Mouse (Mus musculus) heart, postnatal 0 days (tissue): ENCODE measurements around the gene Zfyve27. TPM values are rescaled to one million over a fixed set of nuclear protein-coding genes. Genes with fewer than 3 reads are reported as not detected.

Source experiments
- ATAC-seq: fragments of 200-750 bp; cut with Nextera tagmentation; 2 replicates; pipeline ENCODE4 v1.8.0; 2017; ENCODE audit warnings: low read depth, moderate number of reproducible peaks, moderate library complexity; ENCODE audit not compliant: insufficient read depth
- DNase-seq: peaks from one replicate; pipeline ENCODE4 v3.0.0-alpha.2; 2016; ENCODE audit warnings: low spot score
- H3K27ac ChIP-seq: fragments of 300-500 bp; sonication (generic); 2 replicates; pipeline ENCODE4 v1.5.1; 2014; ENCODE audit warnings: low read depth, mild to moderate bottlenecking
- H3K27me3 ChIP-seq: fragments of 300-500 bp; sonication (generic); 2 replicates; pipeline ENCODE4 v1.6.1; 2014; ENCODE audit warnings: low read length, mixed read lengths; ENCODE audit not compliant: control insufficient read depth, insufficient read depth
- H3K36me3 ChIP-seq: fragments of 300-500 bp; sonication (generic); replicated peaks from 2 replicates; pipeline ENCODE4 v1.6.1; 2014; ENCODE audit warnings: low read length, mixed read lengths; ENCODE audit not compliant: control insufficient read depth, insufficient read depth
- H3K4me1 ChIP-seq: fragments of 300-500 bp; sonication (generic); 2 replicates; pipeline ENCODE4 v1.6.1; 2014; ENCODE audit warnings: antibody characterized with exemption; ENCODE audit not compliant: control insufficient read depth, insufficient read depth
- H3K4me2 ChIP-seq: fragments of 300-500 bp; sonication (generic); 2 replicates; pipeline ENCODE4 v1.6.1; 2014; ENCODE audit warnings: low read depth, mild to moderate bottlenecking, low read length, moderate library complexity
- H3K4me3 ChIP-seq: fragments of 300-500 bp; sonication (generic); 2 replicates; pipeline ENCODE4 v1.5.1; 2014; ENCODE audit warnings: low read depth, low read length
- H3K9ac ChIP-seq: fragments of 300-500 bp; sonication (generic); replicated peaks from 2 replicates; pipeline ENCODE4 v1.6.1; 2014; ENCODE audit warnings: low read depth, low read length, mixed read lengths
- H3K9me3 ChIP-seq: fragments of 300-500 bp; sonication (generic); replicated peaks from 2 replicates; pipeline ENCODE4 v1.6.1; 2016; ENCODE audit warnings: low read length; ENCODE audit not compliant: control insufficient read depth
- CTCF ChIP-seq: IDR thresholded peaks from 2 replicates; pipeline ENCODE4 v1.5.1; 2016; ENCODE audit warnings: antibody characterized with exemption, control low read depth, low read depth
- EP300 ChIP-seq: IDR thresholded peaks from 2 replicates; pipeline ENCODE4 v1.6.1; 2016; ENCODE audit warnings: antibody characterized with exemption, low read depth
- WGBS: fragments of 180-500 bp; shearing (Covaris S2); extraction: QIAGEN DNeasy Blood & Tissue Kit; methylation state at CpG from one replicate; pipeline ENCODE4 v1.1.7; 2014; 5-methylcytosine and 5-hydroxymethylcytosine counted together
- polyA plus RNA-seq: library from polyadenylated mRNA; unstranded; fragments of >200 nt; fragmentation: Nextera tagmentation; extraction: Ambion mirVana; gene quantifications from 2 replicates; pipeline ENCODE4 v1.2.1, GENCODE M21; 2015
- total RNA-seq: library from RNA; depleted of rRNA; stranded (reverse); fragments of >200 nt; gene quantifications from 2 replicates; pipeline ENCODE4 v1.2.3, GENCODE M21; 2014; ENCODE audit warnings: low replicate concordance

Gene Zfyve27
- total and polyA plus RNA-seq, 2 experiments from 2014 or later: 18.3 to 27.2 TPM

DNA sequence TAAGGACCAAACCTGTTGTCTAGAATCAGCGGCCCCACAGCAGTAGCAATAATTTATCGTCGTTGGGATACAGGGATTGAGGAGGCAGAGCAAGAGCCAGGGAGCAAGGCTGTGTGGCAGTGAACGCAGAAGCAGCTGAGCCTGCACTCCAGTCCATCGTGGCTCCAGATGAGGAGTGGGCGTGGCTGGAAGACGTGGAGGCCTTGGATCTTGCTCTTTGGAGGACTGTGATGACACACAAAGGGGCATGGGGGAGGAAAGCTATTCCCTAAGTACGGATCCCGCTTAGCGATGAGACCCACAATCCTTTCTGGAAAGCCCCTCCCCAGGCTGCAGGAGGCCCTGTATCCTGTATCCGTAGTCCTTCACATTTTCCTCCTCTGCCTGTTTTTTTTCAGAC lies 34.3 kb downstream of the Zfyve27 start:
- 46% methylated on average over 11 of the region's 11 CpGs for WGBS
- H3K4me2 ChIP-seq: no peak overlapping the region
- H3K9ac ChIP-seq: no peak overlapping the region
- peaks cover 52% of the 10 kb centered on the region for H3K27me3 ChIP-seq
- no peaks in the 10 kb centered on the region for H3K9me3 ChIP-seq
- TF ChIP-seq EP300: no peak
- no peak for TF ChIP-seq CTCF
- DNase-seq (no peak), ATAC-seq (no peak)
- no peak overlapping the region for H3K27ac ChIP-seq
- no peak overlapping the region for H3K4me3 ChIP-seq
- H3K4me1 ChIP-seq: peaks cover 4% of the 10 kb centered on the region
- H3K36me3 ChIP-seq: no peaks in the 10 kb centered on the region

DNA sequence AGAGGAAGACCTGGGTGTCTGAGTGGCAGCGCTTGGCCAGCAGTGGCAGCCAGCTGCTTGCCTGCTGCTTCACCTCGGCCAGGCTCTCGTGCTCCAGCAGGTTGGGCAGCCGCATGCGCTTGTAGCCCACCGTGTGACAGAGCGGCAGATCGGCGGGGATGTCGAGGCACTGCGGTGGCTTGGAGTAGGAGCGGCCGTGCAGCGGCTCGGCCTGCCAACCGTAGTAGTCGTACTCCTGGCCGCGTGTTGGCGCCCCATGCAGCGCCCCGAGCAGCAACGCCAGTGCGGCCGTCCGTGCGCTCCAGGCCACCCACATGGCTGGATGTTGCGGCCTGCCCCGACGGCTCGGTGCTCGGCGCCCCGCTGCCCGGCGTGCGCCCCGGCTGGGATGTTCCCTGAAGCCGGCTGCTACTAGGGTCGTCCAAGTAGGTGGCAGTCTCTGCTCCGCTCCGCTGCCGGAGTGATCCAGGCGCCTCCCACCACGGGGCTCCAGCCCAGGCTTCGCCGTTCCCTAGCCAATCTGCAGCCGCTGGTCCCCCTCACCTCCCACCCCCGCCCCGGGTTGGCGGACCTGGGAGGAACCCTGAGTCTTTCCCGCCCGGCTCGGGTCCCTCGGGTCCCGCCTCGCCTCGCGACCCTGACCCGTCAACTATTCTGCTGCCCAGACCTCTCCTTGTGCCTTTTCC lies 38.1 kb downstream of the Zfyve27 start, which contains the start of gene Sfrp5:
Gene Sfrp5 (minus strand): TSS at position 557 of the 686 bp plus-strand sequence.
- no peak for TF ChIP-seq CTCF
- no peak for TF ChIP-seq EP300
- DNase-seq (no peak), ATAC-seq (peak; percentile 37; the same call in 1 of the 2 replicates)
- H3K36me3 ChIP-seq: no peaks in the 10 kb centered on the region
- no peak within 1 kb of the TSS for H3K9ac ChIP-seq
- H3K27ac ChIP-seq: no peak within 1 kb of the TSS
- WGBS: under 1% methylated on average over 58 of the region's 60 CpGs
- H3K4me1 ChIP-seq: peaks cover 4% of the 10 kb centered on the region
- peaks cover 69% of the 10 kb centered on the region for H3K27me3 ChIP-seq
- no peaks in the 10 kb centered on the region for H3K9me3 ChIP-seq
- peak within 1 kb of the TSS; percentile 44 for H3K4me2 ChIP-seq
- peak within 1 kb of the TSS; percentile 19 for H3K4me3 ChIP-seq

DNA sequence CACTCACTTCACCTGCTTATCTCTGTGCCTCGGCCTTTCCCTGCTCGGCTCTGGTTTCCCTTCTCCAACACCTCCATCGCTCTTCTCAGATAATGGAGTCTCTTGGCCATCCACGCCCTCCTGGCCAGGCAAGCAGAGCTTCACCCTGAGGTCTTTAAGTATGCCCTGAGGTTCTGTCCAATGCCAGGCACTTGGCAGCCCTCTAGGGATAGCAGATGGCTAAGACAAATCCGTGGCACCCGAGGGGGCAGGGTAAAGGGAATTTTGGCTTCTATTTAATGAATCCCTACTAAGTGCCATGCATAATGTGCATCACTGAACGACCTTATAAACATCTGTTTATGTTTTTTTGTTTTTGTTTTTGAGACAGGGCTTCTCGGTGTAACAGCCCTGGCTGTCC lies 38.7 kb downstream of the Zfyve27 start:
- H3K4me1 ChIP-seq: peaks cover 4% of the 10 kb centered on the region
- no peak for ATAC-seq
- H3K9ac ChIP-seq: no peak overlapping the region
- TF ChIP-seq EP300 (no peak), CTCF (no peak)
- peaks cover 69% of the 10 kb centered on the region for H3K27me3 ChIP-seq
- H3K4me2 ChIP-seq: no peak overlapping the region
- WGBS: 24% methylated on average over 8 of the region's 8 CpGs
- H3K4me3 ChIP-seq: peak overlapping the region; percentile 19
- H3K36me3 ChIP-seq: no peaks in the 10 kb centered on the region
- DNase-seq: no peak
- H3K9me3 ChIP-seq: no peaks in the 10 kb centered on the region
- H3K27ac ChIP-seq: no peak overlapping the region

DNA sequence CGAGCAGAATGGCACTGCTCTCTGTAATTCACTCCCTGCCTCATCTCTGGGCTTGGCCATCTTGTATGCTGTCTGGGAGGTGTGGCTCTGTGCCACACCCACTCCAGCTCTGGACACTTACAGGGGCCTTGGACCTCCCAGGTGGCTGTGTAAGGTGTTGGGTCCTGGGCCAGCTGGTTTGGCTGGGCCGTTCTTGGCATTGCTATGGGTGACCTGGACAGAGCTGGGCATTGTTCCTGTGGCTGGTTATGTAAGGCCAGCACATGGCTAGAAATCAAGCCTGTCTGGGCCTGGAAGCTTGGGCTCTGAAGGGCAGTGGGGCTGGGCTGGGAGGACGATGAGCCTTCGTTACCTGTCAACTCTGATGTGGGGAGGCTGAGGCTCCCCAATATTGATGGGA lies 40.6 kb downstream of the Zfyve27 start:
- peaks cover 54% of the 10 kb centered on the region for H3K27me3 ChIP-seq
- no peak overlapping the region for H3K27ac ChIP-seq
- no peaks in the 10 kb centered on the region for H3K36me3 ChIP-seq
- no peak overlapping the region for H3K4me3 ChIP-seq
- ATAC-seq: no peak
- DNase-seq: no peak
- no peaks in the 10 kb centered on the region for H3K9me3 ChIP-seq
- 81% methylated on average over 4 of the region's 4 CpGs for WGBS
- TF ChIP-seq EP300 (no peak), CTCF (no peak)
- no peak overlapping the region for H3K4me2 ChIP-seq
- H3K9ac ChIP-seq: no peak overlapping the region
- H3K4me1 ChIP-seq: peaks cover 4% of the 10 kb centered on the region

DNA sequence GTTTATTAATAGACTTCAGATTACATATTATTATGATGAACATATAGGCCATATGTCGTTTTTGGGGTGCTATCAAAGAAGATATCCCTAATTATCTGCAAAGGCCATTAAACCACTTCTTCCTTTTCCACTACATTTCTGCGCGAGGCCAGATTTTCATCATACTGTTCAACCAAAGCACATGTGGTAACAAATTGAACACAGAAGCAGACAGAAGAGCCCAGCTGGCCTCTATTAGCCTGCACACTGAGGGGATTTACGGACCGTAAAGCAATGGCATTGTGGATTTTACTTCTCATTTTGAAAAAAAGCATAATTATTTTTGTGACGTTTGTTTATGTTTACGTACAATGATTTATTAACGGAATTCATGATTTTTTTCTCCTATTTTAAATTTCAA lies 41.5 kb downstream of the Zfyve27 start:
- H3K4me2 ChIP-seq: no peak overlapping the region
- WGBS: 79% methylated on average over 8 of the region's 8 CpGs

DNA sequence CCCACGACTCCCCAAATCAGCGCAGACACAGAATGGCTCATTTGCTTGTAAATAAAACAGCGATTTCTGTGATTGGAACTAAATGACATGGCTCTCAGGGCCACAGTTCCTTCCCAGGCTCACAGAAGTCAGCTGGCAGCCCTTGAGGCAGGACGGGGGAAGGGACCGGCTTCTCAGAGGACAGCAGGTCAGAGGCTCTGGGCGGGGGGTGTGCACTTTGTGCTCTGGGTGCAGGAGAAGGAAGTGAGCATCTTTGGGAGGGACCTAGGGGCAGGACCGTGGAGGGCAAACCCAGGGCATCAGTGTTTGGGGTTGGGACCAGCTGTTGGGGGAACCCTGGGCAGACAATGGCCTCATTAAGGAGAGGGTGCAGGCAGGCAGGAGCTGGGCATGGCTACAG lies 45.7 kb downstream of the Zfyve27 start:
- ATAC-seq (no peak), DNase-seq (no peak)
- H3K36me3 ChIP-seq: no peaks in the 10 kb centered on the region
- H3K4me1 ChIP-seq: peaks cover 6% of the 10 kb centered on the region; the same call in 1 of the 2 replicates
- H3K27ac ChIP-seq: no peak overlapping the region
- no peak for TF ChIP-seq EP300
- no peak overlapping the region for H3K4me3 ChIP-seq
- 66% methylated on average over 7 of the region's 7 CpGs for WGBS
- no peak overlapping the region for H3K9ac ChIP-seq
- H3K27me3 ChIP-seq: peaks cover 7% of the 10 kb centered on the region; the same call in 1 of the 2 replicates
- H3K9me3 ChIP-seq: no peaks in the 10 kb centered on the region
- H3K4me2 ChIP-seq: no peak overlapping the region

More for the DNA sequence above, 41.5 kb downstream of the Zfyve27 start:
- H3K4me1 ChIP-seq: peaks cover 4% of the 10 kb centered on the region
- no peaks in the 10 kb centered on the region for H3K9me3 ChIP-seq
- no peak overlapping the region for H3K9ac ChIP-seq
- DNase-seq (no peak), ATAC-seq (no peak)
- peaks cover 50% of the 10 kb centered on the region for H3K27me3 ChIP-seq
- no peak overlapping the region for H3K4me3 ChIP-seq
- TF ChIP-seq CTCF: no peak
- TF ChIP-seq EP300: no peak
- H3K27ac ChIP-seq: no peak overlapping the region
- H3K36me3 ChIP-seq: no peaks in the 10 kb centered on the region
